Mouse (Mus musculus): Measurements from ENCODE around the gene Clec4n.
"Not testable (repeated sequence)": the region's sequence is repeated elsewhere in the genome, so short reads cannot be mapped to it uniquely, and the experiment has no call there.

Gene Clec4n

DNA sequence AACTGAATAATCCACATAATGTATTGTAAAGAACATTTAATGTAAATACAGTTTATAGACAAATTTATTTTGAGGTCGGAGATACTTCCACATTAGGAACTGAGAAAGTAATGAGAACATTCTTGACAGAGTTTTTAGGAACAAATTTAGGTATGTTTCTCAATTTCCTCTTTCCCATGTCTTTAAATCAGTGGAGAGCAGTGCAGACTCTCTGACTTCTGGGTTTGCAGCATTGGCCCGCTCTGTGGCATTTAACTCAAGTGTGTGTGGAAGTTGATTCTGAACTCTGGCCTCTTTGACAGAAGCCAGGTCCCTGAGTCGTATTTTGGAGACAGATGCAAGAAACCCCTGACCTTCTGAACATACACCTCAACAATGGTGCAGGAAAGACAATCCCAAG, at the start of gene Clec4n:
Clec4n (plus strand) TSS at position 200 of the 400 bp plus-strand sequence.
- no peak for DNase-seq

DNA sequence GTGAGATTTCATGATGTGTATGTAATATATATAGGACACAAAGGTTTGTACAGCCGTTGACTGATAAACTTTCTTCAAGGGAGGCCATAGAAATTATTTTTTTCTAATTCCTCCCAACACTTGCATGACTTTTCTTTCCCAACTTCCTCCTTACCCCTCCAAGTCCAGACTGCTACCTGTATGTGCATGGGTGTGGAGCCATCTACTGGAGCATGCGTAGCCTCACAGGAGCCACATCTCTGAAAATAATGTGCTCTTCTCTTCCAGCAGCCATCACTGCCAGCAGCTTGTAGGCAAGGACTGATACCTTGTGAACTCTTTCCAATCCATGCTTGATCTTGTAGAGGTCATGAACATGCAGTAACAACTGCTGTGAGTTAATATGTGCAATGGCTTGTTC, 44.8 kb upstream of the Clec4n start:
- not testable (repeated sequence) for DNase-seq

DNA sequence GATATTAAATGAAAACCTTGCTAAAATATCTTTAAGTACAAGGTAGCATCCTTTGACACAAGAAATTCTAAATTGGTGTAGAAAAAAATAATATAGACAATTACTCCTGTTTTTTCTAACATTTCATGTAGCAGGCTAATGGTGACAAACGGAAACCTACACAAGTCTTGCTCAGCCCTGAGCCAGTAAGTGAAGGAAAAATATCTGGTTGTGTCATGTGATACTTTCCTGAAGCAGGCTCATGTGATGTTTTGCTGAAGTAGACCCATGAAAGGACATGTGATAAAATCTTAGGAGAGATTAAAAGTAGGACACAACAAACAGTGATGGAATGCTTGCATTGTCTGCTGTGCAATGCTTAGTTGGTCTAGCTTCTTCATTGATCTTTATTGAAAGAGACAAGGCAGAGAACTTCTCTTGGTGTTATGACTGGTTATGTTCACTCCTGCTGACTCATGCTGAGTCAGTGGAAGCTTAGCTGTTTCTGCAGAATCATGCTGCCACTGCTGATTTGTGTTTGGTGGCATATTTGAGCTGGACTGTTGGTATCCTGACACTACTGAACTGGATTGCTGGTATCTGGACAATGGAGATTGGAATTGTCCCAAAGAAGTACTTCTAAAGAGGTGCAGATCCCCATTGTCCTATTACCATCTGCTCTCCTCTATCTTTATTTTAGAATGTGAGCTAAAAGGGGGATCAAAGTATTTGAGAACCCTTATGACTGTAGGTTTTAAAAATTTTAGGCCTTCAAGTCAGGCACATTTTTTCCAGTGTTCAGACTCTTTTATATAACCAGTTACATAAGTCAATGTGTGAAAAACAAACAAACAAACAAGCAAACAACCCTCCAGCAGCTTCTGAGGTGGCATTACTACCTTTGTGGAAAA, 22.2 kb upstream of the Clec4n start:
- DNase-seq, result no peak

DNA sequence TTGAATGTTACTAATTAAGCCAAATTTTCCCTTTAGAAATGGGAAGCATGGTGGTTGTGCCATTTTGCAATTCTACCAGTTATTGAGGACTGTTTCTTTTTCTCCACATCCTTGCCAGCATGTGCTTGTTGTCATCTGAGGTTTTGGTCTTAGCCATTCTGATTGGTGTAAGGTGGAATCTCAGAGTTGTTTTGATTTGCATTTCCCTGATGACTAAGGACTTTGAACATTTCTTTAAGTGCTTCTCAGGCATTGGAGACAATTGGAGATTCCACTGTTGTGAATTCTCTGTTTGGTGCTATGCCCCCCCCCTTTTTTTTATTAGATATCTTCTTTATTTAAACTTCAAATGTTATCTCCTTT, 21.6 kb upstream of the Clec4n start:
- DNase-seq, result not testable (repeated sequence)

DNA sequence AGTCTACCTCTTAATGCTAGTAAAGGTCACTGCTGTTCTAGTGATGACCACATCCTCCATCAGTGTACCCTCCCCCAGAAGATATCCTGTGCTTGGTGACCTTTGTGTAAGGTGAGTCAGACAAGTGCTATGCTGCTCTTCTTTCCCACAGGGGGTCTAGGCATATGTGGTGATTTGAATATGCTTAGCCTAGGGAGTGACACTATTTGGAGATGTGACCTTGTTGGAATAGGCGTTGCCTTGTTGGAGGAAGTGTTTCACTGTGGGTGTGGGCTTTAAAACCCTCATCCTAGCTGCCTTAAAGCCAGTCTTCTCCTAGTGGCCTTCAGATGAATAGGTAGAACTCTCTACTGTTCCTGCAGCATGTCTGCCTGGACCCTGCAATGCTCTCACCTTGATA, 17.9 kb upstream of the Clec4n start:
- DNase-seq, result no peak

DNA sequence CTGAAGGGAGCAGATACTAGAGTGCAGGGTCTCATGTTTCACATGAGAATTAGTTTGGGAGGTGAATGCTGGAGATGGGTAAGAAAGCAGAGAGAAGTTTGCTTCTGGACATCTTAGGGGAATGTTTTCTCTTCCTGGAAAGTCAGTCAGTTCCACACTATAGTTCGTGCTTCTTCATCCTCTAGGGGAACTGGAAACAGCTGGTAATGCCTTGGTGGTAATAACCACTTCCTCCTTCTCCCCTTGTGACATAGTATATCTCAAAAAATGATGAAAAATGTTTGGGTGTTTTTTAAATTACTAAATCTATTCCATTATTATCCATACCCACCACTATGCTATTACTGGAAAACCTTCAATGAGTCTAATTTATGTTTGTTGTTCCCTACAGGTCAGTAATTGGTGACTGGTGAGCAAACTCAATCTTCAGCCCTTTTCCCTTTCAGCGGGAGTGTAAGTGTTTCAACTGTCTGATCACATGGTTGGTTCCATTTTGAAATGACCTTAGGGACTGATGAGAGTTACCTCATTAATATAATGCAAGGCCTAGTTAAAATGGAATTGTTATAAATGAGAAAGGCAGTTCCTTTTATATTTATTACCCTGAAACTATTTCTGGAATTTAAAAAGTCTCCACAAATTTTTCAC, 2.0 kb upstream of the Clec4n start:
- DNase-seq, result no peak

DNA sequence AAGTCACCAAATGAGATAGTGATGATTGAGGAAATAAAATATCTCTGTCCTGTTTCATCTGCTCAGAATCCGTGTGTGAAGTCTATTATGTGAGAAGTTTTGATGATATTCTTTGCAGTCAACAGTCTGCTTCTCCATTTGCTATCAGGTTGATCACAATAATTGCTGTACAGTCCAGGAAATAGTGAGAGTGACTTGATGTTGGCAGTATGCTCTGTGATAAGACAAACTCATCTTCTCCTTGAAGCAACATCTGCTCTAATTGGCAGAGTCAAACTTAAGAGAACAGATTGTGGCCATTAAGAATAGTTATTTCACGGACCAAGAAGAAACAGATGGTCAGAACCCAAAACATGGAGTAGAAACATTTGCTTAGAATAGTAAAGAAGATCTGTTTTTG, 1.5 kb downstream of the Clec4n start:
- no peak for DNase-seq

DNA sequence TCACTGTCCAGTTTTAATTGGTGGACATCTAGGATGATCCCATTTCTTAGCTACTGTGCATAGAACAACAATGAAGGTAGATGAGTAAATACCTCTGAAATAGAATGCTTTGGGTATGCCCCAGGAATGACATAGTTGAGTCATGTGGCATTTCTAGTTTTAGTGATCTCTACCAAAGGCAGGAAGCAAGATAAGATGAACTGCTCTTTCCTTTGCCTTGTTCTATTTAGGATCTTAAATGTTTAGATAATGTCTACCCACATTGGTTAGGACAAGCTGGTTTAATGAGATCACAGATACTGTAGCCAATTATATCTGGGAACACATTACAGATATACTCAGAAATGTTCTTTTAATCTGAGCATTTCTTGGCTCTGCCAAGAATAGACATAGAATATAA, 7.9 kb downstream of the Clec4n start:
- no peak for DNase-seq

DNA sequence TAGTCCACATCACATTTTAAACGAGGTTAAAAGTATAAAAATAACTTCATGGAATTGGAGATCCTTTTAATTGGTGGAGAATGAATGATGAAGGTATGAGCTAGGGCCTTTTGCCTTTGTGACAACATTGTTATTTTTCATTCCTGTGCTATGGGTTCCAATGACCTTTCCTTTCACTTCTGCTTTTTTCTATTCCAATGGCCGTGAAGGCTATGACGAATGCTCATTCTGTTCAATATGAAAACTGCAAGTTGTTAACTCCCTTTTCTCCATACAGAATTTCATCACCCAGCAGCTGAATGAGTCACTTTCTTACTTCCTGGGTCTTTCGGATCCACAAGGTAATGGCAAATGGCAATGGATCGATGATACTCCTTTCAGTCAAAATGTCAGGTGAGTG, 14.6 kb downstream of the Clec4n start:
- DNase-seq, result no peak

DNA sequence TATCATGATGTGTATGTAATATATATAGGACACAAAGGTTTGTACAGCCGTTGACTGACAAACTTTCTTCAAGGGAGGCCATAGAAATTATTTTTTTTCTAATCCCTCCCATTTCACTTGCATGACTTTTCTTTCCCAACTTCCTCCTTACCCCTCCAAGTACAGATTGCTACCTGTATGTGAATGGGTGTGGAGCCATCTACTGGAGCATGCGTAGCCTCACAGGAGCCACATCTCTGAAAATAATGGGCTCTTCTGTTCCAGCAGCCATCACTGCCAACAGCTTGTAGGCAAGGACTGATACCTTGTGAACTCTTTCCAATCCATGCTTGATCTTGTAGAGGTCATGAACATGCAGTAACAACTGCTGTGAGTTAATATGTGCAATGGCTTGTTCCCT, 19.2 kb downstream of the Clec4n start:
- DNase-seq, result not testable (repeated sequence)

DNA sequence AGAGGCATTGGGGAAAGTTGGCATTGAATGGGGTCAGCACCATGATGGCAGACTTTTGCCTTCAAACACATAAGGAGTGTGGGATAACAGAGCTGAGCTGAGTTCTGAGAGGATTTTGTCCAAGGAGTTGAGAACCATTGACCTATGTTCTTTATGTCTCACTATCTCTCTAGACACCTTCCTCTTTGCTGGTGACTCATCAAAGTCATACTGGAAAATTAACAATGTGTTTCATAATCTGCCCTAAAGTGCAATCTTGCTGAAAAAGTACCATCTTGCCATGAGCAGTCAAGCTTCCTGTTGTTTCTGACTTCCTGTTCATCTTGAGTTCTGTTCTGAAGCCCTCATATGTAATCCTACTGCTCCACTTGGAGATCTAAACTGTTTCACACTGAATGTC, 23.1 kb downstream of the Clec4n start:
- no peak for DNase-seq

DNA sequence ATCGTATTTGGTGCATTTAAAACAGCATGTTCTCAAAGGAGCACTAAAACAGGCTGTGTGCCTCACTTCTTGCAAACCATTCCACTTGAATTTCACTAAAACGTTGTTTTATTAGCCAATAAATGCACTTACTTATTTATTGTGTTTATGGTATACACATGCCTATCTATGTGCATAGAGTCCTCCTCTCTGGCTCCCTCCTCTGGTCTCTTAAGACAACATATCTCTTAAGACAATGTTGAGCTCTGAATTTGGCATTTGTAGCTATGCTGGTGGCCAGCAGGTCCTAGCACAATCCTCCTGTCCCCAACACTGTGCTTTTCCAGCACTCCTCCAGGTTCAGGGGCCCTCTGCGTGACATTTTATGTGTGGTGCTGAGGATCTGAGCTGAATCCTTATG, 29.3 kb downstream of the Clec4n start:
- no peak for DNase-seq

DNA sequence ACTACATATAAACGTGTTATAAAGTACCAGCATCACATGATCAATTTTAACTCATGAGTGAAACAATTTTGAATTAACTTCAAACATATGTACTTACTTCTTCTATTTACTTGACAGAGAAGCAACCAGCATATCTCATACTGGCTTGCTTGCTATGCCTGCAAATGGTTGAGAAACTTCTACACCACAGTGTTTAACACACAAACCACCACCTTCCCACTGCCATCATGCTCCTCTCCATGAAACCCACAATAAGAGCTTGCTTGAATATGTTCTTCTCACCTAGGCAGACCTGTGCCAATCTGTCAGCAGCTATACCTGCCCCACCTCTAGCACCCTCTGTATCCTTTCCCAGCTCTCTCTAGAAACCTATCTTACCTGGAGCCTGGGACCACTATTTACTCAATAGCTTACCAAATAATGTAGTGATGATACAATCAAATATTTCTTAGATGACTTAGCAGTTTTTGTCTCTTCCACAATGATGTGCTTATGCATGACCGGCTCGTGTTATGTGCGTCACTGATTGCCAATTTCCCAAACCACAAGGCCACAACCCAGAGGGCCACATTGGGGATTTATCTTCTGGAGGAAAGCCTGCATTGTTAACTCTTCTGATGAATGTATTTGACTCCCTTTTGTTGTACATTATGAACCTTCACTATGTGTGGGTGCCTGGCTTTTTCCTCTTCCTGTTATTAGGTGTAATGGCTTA, 30.4 kb downstream of the Clec4n start:
- DNase-seq, result no peak

DNA sequence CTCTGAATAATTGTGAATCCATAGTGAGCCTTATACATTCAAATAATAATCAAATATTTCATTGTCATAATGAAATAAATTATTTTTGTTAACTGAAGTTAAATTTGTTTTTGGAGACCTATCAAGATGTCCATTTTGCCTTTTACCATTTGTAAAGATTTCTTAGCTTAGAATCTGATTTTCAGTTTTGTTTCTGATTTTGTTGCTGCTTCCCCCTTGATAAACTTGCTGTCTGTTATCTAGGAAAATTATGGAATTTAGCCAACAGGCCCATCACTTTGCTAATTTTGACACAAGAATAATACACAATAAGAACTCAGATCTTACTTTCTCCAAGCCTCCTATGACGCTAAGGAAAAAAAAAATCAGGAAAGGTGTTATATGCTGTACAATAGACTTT, 31.2 kb downstream of the Clec4n start:
- DNase-seq, result no peak

DNA sequence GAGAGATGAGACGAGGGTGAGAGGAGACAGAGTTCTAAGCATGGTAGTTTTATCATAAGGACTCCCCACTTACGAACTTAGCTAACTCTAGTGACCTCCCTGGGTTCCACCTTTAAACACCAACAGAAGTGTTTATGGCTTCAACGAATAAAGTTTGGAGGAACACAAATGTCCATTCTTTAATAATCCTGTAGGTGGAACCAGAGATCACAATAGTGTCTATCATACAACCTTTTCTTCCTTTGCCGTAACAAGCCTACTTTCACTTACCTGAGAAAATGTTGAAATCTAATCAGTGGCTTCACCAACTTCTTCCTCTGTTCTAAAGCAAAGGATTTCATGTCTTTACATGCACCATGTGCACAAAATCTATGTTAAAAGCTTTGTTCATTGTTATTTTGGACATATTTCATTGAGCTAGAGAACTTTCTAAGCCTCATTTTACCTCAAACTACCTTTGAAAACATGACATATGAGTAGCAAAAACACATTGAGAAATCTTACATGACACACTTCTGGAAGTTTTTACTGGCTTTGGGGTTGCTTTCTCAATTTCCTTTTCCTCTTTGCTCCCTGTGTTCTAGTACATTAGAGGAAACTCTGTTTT, 32.0 kb downstream of the Clec4n start, which contains the start of gene Clec4d:
Clec4d (plus strand) TSS at position 557 of the 607 bp plus-strand sequence.
- DNase-seq, result no peak

DNA sequence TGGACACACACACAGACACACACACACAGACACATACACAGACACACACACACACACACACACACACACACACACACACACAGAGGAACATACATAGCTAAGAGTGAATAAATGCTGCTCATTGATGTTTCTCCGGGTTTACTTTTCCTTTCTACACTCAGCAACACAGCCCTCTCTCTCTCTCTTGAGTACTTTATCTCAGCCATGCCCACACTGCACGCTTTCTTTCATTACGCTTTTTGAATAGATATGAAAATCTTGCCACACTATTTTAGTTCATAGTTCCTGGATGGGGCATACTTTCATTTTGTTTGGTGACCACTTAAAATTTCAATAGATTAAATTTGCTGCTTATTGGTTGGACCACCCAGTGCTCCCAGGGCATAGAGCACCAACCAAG, 34.6 kb downstream of the Clec4n start:
- DNase-seq, result no peak

DNA sequence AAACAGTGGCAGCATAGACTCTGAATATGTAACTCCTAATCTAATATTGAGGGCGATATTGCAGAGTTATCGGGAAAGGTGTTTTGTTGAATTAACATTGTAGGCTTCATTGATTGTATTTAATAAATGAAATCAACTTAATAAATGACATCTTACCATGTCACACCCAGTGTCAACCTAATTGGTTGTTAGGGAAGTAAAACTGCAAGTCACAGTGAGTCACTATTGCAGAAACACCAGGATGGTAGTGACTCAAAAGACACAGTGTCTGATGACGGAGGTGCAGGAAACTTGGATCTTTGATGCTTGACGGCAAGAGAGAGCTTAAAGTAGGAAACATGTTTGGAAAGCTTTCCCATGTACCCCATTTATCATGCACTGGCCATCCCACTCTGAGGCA, 36.2 kb downstream of the Clec4n start:
- DNase-seq, result no peak

DNA sequence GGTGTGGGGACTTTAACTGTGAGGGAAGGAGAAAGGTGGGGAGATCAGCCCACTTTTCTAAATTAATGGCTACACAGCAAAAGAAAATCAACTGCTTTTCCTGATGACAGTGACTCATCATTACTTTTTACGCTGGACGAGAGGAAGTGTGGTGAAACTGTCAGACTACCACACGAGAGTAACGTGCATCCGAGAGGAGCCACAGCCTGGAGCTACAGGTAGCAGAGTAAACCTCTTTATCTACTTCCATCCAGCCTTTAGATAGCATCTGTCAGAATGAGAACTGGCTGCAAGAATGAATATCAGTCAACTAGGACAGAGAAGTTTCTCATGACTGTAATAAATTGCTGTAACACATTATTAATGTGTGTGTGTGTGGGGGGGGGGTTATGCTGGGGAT, 37.3 kb downstream of the Clec4n start:
- DNase-seq, result no peak

DNA sequence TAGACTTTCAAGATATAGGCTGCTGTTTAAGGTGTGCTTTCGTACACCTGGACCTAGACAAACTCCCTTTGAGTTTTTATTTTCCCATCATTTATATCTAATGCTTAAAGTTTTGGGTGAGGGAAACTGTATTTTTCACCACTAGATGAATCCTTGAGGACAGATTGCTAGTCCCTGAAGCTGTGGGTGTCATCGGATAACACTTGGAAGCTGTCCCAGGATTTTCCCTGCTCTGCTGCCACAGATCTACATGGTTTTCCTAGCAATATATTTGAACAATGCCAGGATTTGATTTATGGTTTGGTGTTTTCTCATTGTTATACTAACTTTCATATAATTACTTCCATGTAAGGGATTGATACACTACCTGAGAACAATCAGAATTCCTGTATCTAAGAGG, 49.8 kb downstream of the Clec4n start:
- no peak for DNase-seq

DNA sequence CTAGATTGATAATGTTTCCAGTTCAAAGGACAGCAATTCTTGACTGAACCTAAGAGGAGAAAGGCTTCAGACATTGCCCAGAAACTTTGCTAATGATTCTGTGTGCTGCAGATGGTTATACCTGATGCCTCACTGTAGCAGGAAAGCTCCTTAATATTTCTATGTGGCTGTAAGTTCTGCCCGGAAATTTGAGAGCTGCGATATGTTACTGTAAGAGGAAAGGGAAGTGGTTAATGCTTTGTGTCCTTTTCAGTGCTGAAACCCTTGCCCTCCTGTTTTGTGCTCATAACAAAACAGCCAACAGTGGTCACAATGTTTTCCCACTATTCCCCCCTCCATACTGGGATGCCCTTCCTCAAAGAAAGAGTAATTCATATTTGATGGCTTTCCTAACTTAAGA, 56.7 kb downstream of the Clec4n start:
- no peak for DNase-seq

DNA sequence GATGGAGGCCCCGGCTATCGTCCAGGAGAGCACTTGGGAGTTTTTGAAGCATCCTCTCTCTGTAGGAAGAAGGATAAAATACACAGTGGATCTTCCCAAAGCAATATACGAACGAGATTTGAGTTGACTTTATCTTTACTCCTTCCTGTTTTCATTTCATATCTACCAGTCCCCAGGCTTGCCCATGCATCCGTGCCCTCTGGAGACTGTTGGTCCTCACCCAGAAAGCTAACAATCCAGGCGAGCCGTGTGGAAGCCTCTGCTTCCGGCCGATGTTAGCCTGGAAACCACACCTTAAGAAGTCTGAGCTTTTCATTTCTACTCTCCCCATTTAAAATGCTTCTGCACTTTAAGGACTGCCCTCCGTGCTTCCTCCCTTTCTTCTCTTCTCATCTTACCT, 59.3 kb downstream of the Clec4n start:
- no peak for DNase-seq

DNA sequence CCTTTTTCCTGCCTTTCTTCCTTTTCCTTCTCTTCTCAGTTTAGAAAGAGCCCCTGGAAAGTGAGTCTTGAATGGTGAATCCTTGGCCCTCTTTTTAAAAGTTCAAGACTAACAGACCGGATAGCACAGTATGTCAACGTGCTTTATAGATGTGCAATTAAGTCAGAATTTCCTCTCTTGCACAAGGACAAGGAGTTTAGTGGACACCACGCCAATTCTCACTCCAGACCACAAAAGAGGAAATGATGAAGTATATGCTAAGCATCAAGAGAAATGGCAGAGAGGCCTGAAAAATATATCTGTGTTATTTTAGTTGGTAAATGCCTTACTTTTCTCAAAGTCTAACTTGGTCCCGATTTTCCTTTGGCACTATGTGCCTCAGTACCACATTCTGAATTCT, 60.1 kb downstream of the Clec4n start, which contains the start of gene Clec4e:
Clec4e (minus strand) TSS at position 118 of the 400 bp plus-strand sequence.
- DNase-seq, result no peak

DNA sequence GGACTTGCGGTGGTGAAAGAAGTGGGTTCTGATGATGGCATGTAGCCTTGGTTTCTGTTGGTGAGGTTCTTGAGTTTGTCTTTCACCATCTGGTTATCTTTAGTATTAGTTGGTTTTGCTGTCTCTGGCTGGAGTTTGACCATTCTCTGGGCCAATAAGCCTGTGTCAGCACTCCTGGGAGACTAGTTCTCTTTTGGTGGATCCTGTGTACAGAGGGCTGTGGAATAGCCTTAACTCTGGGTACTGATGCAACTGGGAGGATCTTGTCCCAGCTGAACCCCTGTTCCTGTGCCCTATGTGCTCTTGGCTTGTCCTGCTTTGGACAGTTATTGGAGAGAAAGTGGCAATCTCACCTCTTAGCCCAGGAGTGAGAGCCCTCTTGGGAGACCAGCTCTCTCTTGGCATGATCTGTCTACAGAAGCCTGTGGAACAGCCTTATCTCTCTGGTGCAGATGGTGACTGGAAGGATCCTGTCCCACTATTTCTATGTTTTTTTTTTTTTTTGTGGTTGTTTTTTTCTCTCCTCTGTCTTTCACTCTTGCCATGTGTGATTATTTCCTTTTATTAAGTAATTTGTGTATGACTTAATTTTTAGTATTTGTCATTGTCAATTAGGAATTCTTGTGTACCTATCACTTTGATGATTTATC, 63.2 kb downstream of the Clec4n start:
- no peak for DNase-seq
